Mouse (Mus musculus) liver, embryonic 14.5 days (tissue): ENCODE measurements at regions not wholly inside any gene's neighbourhood (a gene's known extent, or its start where the extent isn't known, plus 50 kb on each side); places are given as distances from the start of the nearest gene placed in this dataset.
A peak's percentile ranks its signal among the peaks of the same experiment; 100 is the strongest.

Experiments used
- ATAC-seq: fragments of 200-750 bp; cut with Nextera tagmentation; 2 replicates; pipeline ENCODE4 v1.8.0; 2017; ENCODE audit warnings: moderate number of reproducible peaks, mild to moderate bottlenecking, moderate library complexity; ENCODE audit not compliant: insufficient read depth
- DNase-seq, 3 experiments: peaks; one replicate each; pipeline ENCODE4 v3.0.0-alpha.2; 2012 to 2013; ENCODE audit warnings: low read depth in 3 of 3, low spot score in 3 of 3
- H3K27ac ChIP-seq: fragments of 300-500 bp; sonication (generic); 2 replicates; pipeline ENCODE4 v1.5.1; 2014; ENCODE audit warnings: moderate library complexity, mild to moderate bottlenecking, control low read depth, inconsistent platforms
- H3K27me3 ChIP-seq: fragments of 300-500 bp; sonication (generic); 2 replicates; pipeline ENCODE4 v1.6.1; 2014; ENCODE audit warnings: mild to moderate bottlenecking, low read length, moderate library complexity; ENCODE audit not compliant: control insufficient read depth, insufficient read depth
- H3K36me3 ChIP-seq: fragments of 300-500 bp; sonication (generic); replicated peaks from 2 replicates; pipeline ENCODE4 v1.6.1; 2014; ENCODE audit warnings: low read depth; ENCODE audit not compliant: control insufficient read depth, insufficient read depth
- H3K4me1 ChIP-seq, 2 experiments: fragments of 200-500 bp in 1 of 2; fragments of 300-500 bp in 1 of 2; sonication (generic) in 1 of 2; replicated peaks; 2 replicates each; pipeline ENCODE4 v1.6.1; 2012 to 2014; ENCODE audit warnings: antibody characterized with exemption in 1 of 2, inconsistent platforms in 1 of 2, low read length in 1 of 2; ENCODE audit not compliant: control insufficient read depth in 2 of 2, insufficient read depth in 2 of 2
- H3K4me2 ChIP-seq: fragments of 300-500 bp; sonication (generic); 2 replicates; pipeline ENCODE4 v1.6.1; 2014; ENCODE audit warnings: low read depth, mild to moderate bottlenecking, control low read depth, moderate library complexity
- H3K4me3 ChIP-seq, 2 experiments: fragments of 200-500 bp in 1 of 2; fragments of 300-500 bp in 1 of 2; sonication (generic) in 1 of 2; 2 replicates each; pipeline ENCODE4 v1.5.1; 2012 to 2014; ENCODE audit warnings: low read depth in 2 of 2, low read length in 2 of 2, mild to moderate bottlenecking in 2 of 2, control low read depth in 1 of 2, inconsistent platforms in 1 of 2, moderate library complexity in 1 of 2; ENCODE audit not compliant: insufficient read depth in 1 of 2
- H3K9ac ChIP-seq: fragments of 300-500 bp; sonication (generic); replicated peaks from 2 replicates; pipeline ENCODE4 v1.6.1; 2014; ENCODE audit warnings: mild to moderate bottlenecking, control low read depth, moderate library complexity
- H3K9me3 ChIP-seq: fragments of 300-500 bp; sonication (generic); 2 replicates; pipeline ENCODE4 v1.6.1; 2016; ENCODE audit warnings: low read length, mixed read lengths; ENCODE audit not compliant: control insufficient read depth
- CTCF ChIP-seq: IDR thresholded peaks from 2 replicates; pipeline ENCODE4 v1.5.1; 2016; ENCODE audit warnings: antibody characterized with exemption, low read depth, control low read depth
- EP300 ChIP-seq: IDR thresholded peaks from 2 replicates; pipeline ENCODE4 v1.6.1; 2016; ENCODE audit warnings: antibody characterized with exemption, low read depth
- WGBS: fragments of 180-500 bp; shearing (Covaris S2); extraction: QIAGEN DNeasy Blood & Tissue Kit; methylation state at CpG from one replicate; pipeline ENCODE4 v1.1.7; 2014; ENCODE audit not compliant: insufficient replicate concordance; 5-methylcytosine and 5-hydroxymethylcytosine counted together

DNA sequence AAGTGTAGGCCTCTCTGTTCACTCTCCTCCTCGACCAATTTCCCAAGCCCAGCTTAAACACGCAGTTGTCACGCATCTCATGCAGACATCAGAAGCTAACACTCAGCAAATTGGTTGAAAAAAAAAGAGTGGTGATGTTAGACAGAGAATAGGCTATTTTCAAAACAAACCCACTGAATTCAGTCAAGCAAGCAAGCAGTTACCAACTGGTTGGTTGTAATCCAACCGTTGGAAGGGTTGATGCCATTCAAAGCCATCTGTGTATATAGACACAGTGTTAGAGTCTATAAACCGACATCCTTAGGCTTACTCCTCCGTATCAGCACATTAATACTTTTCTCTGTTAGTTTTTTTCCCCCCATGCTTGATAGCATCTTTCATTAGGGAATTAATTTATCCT, 307.6 kb upstream of the Auts2 start:
- no peaks in the 10 kb centered on the region for H3K4me1 ChIP-seq
- DNase-seq = no peak
- no peaks in the 10 kb centered on the region for H3K9me3 ChIP-seq
- TF ChIP-seq CTCF (no peak), EP300 (no peak)
- H3K27ac ChIP-seq = no peak overlapping the region
- no peak overlapping the region for H3K4me3 ChIP-seq
- ATAC-seq = no peak
- H3K27me3 ChIP-seq = no peaks in the 10 kb centered on the region
- 68% methylated on average over 6 of the region's 6 CpGs for WGBS
- H3K36me3 ChIP-seq = no peaks in the 10 kb centered on the region
- no peak overlapping the region for H3K4me2 ChIP-seq
- H3K9ac ChIP-seq = no peak overlapping the region

DNA sequence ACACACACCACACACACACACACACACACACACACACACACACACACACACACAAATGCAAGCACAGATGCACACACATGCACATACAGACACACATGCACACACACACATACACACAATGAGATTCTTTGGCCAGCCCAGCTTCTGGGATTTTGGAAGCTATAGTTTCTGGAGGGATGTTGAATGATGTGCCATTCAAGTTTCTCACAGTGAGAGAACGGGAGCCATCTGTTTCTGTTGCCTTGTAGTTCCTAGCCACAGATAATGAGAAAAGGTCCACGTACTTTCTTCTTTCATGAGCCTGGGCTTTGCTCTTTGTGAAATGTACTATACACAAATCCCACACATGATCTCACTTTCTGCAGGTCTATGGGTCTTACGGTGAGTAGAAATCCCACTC, 304.9 kb upstream of the Auts2 start:
- no peak overlapping the region for H3K4me2 ChIP-seq
- ATAC-seq (no peak), DNase-seq (no peak)
- H3K27ac ChIP-seq = no peak overlapping the region
- H3K4me1 ChIP-seq = no peaks in the 10 kb centered on the region
- H3K27me3 ChIP-seq = no peaks in the 10 kb centered on the region
- H3K36me3 ChIP-seq = no peaks in the 10 kb centered on the region
- no peaks in the 10 kb centered on the region for H3K9me3 ChIP-seq
- no peak overlapping the region for H3K9ac ChIP-seq
- no peak overlapping the region for H3K4me3 ChIP-seq
- 55% methylated on average over 3 of the region's 3 CpGs for WGBS
- TF ChIP-seq EP300 = no peak
- TF ChIP-seq CTCF = no peak

DNA sequence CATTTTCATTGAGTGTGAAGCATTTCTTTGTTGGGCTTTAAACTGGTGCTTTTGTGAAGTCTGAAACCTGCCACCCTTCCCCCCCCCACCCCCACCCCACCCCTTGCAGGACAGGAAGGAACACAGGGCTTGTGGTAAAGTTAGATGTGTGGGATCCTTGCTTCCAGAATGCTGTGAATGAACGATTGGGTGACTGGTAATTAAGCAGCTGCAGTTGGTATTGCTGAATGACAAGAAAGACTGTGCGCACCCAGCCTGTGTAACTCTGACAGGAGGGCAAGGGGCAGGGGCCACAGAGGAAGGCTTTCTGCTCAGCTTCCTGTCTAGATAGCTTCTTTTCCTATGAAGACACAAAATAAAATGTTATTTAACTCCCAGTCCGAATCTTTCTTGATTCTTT, 300.1 kb upstream of the Auts2 start:
- H3K27ac ChIP-seq = no peak overlapping the region
- H3K36me3 ChIP-seq = no peaks in the 10 kb centered on the region
- no peak overlapping the region for H3K4me2 ChIP-seq
- H3K4me1 ChIP-seq = no peaks in the 10 kb centered on the region
- H3K9ac ChIP-seq = no peak overlapping the region
- ATAC-seq (no peak), DNase-seq (no peak)
- no peak for TF ChIP-seq EP300
- no peak for TF ChIP-seq CTCF
- 19% methylated on average over 3 of the region's 3 CpGs for WGBS
- H3K27me3 ChIP-seq = no peaks in the 10 kb centered on the region
- H3K9me3 ChIP-seq = no peaks in the 10 kb centered on the region
- H3K4me3 ChIP-seq = no peak overlapping the region

DNA sequence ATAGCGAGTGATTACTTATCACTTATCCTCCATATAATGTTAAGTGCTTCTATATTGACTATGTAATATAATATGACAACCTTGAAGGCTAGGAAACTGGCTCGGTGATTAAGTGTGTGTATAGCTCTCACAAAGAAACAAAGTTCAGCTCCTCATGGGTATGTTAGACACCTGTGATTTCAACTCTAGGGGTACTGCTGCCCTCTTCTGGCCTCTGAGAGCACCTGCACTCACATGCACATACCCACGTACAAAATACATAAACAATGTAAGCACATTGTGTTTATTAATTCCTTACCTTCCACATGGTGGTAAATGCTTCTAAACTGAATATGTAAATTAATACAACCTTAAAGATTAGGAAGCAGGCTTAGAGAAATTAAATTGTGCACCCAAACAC, 298.6 kb upstream of the Auts2 start:
- Histone ChIP-seq H3K9me3 (no peaks in the 10 kb centered on the region), H3K9ac (no peak overlapping the region), H3K4me2 (no peak overlapping the region), H3K36me3 (no peaks in the 10 kb centered on the region), H3K4me3 (no peak overlapping the region), H3K27ac (no peak overlapping the region), H3K27me3 (no peaks in the 10 kb centered on the region), H3K4me1 (no peaks in the 10 kb centered on the region)
- DNase-seq (no peak), ATAC-seq (no peak)
- WGBS = 69% methylated on average over 3 of the region's 3 CpGs
- no peak for TF ChIP-seq EP300
- TF ChIP-seq CTCF = 0 out of 2 replicates have a peak, but pooled peaks have one; percentile 4

DNA sequence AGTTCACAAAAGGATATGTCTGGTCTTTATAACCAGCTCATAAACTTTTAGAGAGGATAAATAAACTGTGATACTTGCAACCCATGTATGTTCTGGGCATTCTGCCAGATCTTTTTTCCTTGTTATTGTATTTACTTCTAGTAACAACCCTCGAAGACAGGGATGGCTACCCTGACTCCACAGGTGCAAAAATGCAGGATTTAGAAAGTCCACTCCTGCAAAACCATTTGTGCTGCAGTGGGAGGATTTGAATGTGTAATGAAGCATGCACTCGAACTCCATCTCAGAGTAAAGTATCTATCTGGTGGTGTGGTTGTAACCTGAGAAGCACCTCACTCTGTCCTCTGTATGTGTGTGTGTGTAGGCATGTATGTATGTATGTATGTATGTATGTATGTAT, 294.3 kb upstream of the Auts2 start:
- H3K9ac ChIP-seq = no peak overlapping the region
- H3K4me2 ChIP-seq = no peak overlapping the region
- TF ChIP-seq EP300 = no peak
- TF ChIP-seq CTCF = no peak
- H3K9me3 ChIP-seq = no peaks in the 10 kb centered on the region
- no peaks in the 10 kb centered on the region for H3K36me3 ChIP-seq
- H3K4me1 ChIP-seq = no peaks in the 10 kb centered on the region
- DNase-seq (no peak), ATAC-seq (no peak)
- WGBS = 28% methylated on average over 2 of the region's 2 CpGs
- no peak overlapping the region for H3K27ac ChIP-seq
- H3K27me3 ChIP-seq = no peaks in the 10 kb centered on the region
- no peak overlapping the region for H3K4me3 ChIP-seq
